Mouse (Mus musculus) heart, postnatal 36 days (tissue): ENCODE measurements at regions not wholly inside any gene's neighbourhood (a gene's known extent, or its start where the extent isn't known, plus 50 kb on each side); places are given as distances from the start of the nearest gene placed in this dataset.

Experiments
- DNase-seq, 2 experiments: peaks; one replicate each; pipeline ENCODE4 v3.0.0; 2021 to 2022
- intact Hi-C: fragments of 180-260 bp; cut with DNase I; formaldehyde crosslinking; loops from one replicate; pipeline ENCODE4 v1.15.1; 2025

DNA sequence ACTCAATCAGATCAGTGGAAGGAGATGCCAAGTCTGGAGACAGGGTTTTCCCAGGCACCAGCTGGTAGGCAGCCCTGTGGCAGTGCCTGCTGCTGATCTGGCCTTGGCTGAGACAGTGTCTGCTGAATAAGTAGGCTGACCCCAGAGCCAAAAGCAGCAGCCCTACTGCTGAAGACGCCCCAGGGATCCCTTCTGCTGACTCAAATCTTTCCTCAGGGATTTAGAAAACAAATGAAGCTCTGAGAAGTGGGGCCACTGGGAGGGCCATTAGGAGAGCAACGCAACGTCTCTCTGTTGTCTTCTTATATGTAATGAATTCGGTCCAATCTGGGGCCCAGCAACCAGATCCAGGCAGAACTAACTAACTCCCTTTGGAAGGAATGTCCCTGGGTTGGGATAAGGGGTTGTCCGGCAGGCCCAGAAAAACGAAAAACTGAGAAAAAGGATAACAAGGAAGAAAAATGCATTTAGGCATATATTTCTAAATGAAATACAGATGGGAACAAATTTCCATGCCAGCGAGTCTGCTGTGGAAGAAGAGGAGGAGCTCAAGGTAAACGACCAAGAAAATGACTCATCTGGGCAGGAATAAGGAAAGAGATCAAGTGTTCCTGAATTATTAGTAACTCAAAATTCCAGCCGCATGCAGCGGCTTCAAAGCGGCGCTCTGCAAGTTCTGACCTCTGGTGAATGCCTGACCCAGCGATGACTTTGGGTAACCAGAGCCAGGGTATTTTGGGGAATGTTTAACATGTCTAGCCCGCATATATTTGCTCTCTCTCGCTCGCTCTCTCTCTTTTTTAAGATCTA lies 256.7 kb downstream of the Tgfb2 start:
- DNase-seq = no peak
- intact Hi-C loops = no loop called here

DNA sequence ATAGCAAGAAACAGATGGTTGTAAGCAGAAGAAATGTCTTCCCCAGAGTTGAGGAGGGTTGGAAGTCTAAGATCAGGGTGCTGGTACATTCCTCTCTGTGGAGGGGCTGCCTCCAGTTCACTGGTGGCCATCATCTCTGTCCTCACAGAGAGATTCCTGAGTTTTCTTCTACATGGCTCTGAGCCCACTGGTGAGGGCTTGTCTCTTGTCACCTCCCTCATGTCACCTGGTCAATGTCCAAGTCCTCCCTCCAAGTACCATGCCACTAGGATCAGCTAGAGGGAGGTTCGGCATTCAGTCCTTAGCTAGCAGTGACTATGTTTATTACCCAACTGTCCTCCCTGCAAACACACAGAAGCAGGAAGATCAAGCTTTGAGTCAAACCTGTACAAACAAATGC lies 258.3 kb downstream of the Tgfb2 start:
- DNase-seq = no peak
- intact Hi-C loops = no loop called here

DNA sequence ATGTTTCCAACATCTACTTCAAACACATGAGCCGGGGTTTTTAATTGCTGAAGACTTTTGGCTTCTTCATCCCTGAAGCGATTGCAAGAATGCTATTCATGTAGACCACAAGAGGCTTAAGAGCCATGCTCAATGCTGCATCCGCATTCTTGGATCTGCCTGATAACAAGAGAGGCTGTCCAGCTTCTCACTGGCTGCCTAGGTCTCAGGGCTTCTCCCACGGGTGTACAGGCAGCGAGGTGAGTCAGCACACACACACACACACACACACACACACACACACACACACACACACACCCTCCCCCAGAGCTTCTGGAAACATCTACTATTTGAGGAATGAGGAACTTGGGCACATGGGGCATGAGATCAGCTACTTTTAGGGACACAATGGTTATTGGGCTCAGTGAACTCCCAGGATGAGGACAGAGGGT lies 261.1 kb downstream of the Tgfb2 start:
- intact Hi-C loops = no loop called here
- peak; percentile 6 to 21 for DNase-seq

- no peak for DNase-seq
- intact Hi-C loops = no loop called here
These were observed 263.6 kb downstream of the Tgfb2 start for GRCm38 (mm10) chr1:186442160-186442559.

GRCm38 (mm10) chr1:186435336-186435972 lies 270.3 kb downstream of the Tgfb2 start:
- DNase-seq = no peak
- intact Hi-C loops = no loop called here

- DNase-seq = no peak
- intact Hi-C loops = no loop called here
These were observed 271.0 kb downstream of the Tgfb2 start for GRCm38 (mm10) chr1:186434782-186435181.

DNA sequence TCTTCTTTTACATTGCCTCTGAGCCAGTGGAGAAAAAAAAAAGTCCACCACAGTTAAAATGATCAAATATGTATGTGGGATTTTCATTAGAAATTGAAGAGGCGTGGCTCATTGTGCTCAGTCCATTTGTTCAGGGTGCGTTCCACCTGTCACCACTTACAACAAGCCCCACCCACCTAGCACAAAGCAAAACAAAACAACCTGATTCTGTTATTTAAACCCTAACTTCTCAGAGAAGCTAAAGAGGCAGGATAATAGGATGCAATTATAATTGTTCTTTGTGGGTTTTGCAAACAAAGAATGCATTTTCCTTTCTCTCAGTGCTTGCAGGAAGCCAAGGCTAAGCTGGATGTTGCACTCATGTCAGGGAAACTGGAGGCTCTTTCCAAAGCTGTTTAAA lies 271.8 kb downstream of the Tgfb2 start:
- intact Hi-C loops = no loop called here
- DNase-seq = no peak

DNA sequence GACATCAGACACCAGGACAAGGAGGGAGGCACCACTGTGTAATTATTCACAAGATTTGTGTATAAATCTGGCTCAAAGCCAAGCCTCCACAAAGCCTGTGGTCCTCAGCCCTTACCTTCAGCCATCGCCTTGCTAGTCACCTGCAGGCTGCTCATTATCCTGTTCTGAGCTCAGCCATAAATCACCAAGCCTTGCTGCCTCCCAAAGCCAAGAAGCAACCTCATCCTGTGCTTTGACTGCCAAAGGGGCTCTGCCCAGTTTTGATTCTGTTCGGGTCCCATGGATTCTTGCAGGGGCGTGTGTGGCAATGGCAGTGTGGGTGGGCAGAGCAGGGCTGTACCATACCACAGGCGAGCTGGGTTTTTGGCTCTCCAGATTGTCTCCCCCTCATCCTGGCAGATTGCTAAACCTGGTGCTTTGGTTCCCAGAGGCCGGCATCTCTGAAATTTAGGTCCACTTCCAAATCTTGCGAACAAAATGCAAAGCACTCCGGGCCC lies 272.6 kb downstream of the Tgfb2 start:
- intact Hi-C loops = no loop called here
- DNase-seq = no peak

GRCm38 (mm10) chr1:186425421-186425820 lies 280.4 kb downstream of the Tgfb2 start:
- DNase-seq = no peak
- intact Hi-C loops = no loop called here

DNA sequence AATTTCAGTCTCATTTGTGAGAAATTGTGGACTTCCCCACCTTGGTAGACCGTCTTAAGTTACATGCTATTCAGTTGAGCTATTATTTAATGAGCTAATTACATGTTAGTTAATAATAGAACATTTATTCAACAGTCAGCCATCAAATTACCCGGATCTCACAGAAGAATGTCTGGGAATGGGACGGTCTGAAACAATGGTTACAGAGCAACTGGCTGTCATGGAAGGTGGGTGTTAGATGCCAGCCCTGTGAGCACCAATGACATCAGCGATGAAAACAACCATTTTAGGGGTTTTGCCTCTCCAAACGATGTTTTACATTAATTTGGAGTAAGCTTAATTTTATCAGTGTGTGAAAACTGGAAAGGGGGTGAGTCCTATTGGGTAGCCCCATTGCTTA lies 281.7 kb downstream of the Tgfb2 start:
- intact Hi-C loops = no loop called here
- DNase-seq = no peak

DNA sequence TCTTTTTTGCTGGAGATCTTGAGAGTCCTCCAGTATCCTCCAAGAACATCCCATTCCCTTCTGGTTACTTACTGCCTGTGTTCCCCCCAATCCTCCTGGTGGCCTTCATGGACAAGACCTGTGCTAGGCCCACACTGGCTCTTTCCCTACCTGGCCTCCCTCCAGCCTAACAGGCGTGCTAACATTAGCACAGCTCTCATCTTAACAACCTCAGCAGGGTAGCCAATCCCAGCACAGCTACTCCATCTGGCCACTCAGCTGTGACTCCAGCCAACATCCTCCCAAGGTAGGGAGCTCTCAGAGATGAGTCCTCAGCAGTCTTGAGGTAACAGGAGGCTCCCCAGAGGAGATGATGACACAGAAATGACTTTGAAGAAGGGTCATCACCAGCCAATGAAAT lies 288.7 kb downstream of the Tgfb2 start:
- no peak for DNase-seq
- intact Hi-C loops = no loop called here

GRCm38 (mm10) chr1:186415321-186415720 lies 290.5 kb downstream of the Tgfb2 start:
- DNase-seq = no peak
- intact Hi-C loops = no loop called here

DNA sequence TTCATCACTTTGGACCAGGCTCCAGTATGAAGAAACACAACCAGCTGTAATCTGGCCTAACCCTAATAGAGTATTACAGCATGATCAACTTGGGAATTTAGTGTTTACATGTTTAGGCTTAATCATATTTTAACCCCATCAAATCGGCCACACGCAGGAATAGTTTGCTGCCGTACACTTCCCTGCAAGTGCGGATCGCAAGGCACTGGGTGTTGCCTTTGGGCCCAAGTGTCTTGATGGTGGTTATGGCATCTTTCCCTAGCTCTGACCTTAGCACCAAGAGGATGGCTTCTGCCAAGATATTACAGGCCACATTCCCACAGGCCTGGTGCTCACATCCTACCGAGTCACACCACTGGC lies 291.9 kb downstream of the Tgfb2 start:
- intact Hi-C loops = no loop called here
- peak; percentile 20 to 43 for DNase-seq

GRCm38 (mm10) chr1:186413064-186413885 lies 292.5 kb downstream of the Tgfb2 start:
- peak in 1 of 2 experiments; percentile 24 for DNase-seq
- intact Hi-C loops = no loop called here

- no peak for DNase-seq
- intact Hi-C loops = no loop called here
These were observed 293.5 kb downstream of the Tgfb2 start for GRCm38 (mm10) chr1:186412296-186412695.

- intact Hi-C loops = loop anchor here (5.0 kb wide), 1 partner anchor 147 kb away; no protein-coding TSS in a partner anchor
- DNase-seq = no peak
These were observed 291.9 kb upstream of the Lyplal1 start for GRCm38 (mm10) chr1:186408986-186409441.

DNA sequence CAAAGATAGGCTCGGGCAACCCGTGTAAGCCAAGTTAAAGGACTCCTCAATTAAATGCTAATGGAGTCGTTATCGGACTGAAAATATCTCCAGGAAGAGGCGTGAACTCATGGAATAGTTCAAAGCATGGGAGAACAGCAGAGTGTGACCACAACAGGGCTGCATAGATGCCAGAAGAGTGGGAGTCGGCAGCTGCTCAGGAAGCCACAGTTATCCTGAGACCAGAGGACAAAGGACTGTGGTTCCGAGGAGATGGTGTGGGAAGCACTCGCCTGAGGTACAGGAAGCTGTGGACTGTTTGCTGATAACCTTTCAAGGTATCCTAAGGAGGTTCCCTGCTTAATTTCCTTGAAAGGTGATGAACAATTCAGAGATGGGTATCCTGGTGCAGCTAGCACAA lies 290.5 kb upstream of the Lyplal1 start:
- intact Hi-C loops = loop anchor here (5.0 kb wide), 1 partner anchor 145 kb away; no protein-coding TSS in a partner anchor
- DNase-seq = no peak

- intact Hi-C loops = loop anchor here (5.0 kb wide), 1 partner anchor 143 kb away; no protein-coding TSS in a partner anchor
These were observed 288.6 kb upstream of the Lyplal1 start for GRCm38 (mm10) chr1:186405693-186406092.

GRCm38 (mm10) chr1:186399762-186400161 lies 282.7 kb upstream of the Lyplal1 start:
- intact Hi-C loops = no loop called here
- DNase-seq = peak; percentile 24 to 61

More at GRCm38 (mm10) chr1:186405693-186406092, 288.6 kb upstream of the Lyplal1 start:
- no peak for DNase-seq

- no peak for DNase-seq
- intact Hi-C loops = loop anchor here (2.0 kb wide), 1 partner anchor 320 kb away; no protein-coding TSS in a partner anchor
These were observed 275.9 kb upstream of the Lyplal1 start for GRCm38 (mm10) chr1:186393005-186393404.

- intact Hi-C loops = no loop called here
- DNase-seq = no peak
These were observed 267.3 kb upstream of the Lyplal1 start for GRCm38 (mm10) chr1:186384440-186384839.
